Mouse (Mus musculus) forebrain, embryonic 10.5 days (tissue): ENCODE data around the gene 1700011L22Rik. TPM values are rescaled to one million over a fixed set of nuclear protein-coding genes. Genes with fewer than 3 reads are reported as not detected.

Experiments used
- DNase-seq: peaks from one replicate; pipeline ENCODE4 v3.0.0-alpha.2; 2017; ENCODE audit warnings: low spot score; ENCODE audit errors: extremely low spot score
- H3K27ac ChIP-seq: fragments of 300-500 bp; sonication (generic); 2 replicates; pipeline ENCODE4 v1.5.1; 2016; ENCODE audit warnings: mild to moderate bottlenecking
- H3K27me3 ChIP-seq: fragments of 300-500 bp; sonication (generic); 2 replicates; pipeline ENCODE4 v1.6.1; 2016; ENCODE audit warnings: mild to moderate bottlenecking; ENCODE audit not compliant: poor library complexity, severe bottlenecking
- H3K36me3 ChIP-seq: fragments of 300-500 bp; sonication (generic); replicated peaks from 2 replicates; pipeline ENCODE4 v1.6.1; 2016; ENCODE audit warnings: mild to moderate bottlenecking, moderate library complexity
- H3K4me1 ChIP-seq: fragments of 300-500 bp; sonication (generic); 2 replicates; pipeline ENCODE4 v1.6.1; 2016
- H3K4me3 ChIP-seq: fragments of 300-500 bp; sonication (generic); 2 replicates; pipeline ENCODE4 v1.5.1; 2016; ENCODE audit warnings: mild to moderate bottlenecking, moderate library complexity
- H3K9me3 ChIP-seq: fragments of 300-500 bp; sonication (generic); 2 replicates; pipeline ENCODE4 v1.6.1; 2016; ENCODE audit warnings: mild to moderate bottlenecking, moderate library complexity
- WGBS: fragments of 180-500 bp; shearing (Covaris S2); methylation state at CpG from one replicate; pipeline ENCODE4 v1.1.7; 2016; 5-methylcytosine and 5-hydroxymethylcytosine counted together
- polyA plus RNA-seq: library from polyadenylated mRNA; unstranded; fragments of >200 nt; fragmentation: Nextera tagmentation; extraction: Ambion mirVana; gene quantifications from 2 replicates; pipeline ENCODE4 v1.2.1, GENCODE M21; 2016

The 1700011L22Rik gene
- polyA plus RNA-seq, 1 experiment from 2014 or later, result not detected

DNA sequence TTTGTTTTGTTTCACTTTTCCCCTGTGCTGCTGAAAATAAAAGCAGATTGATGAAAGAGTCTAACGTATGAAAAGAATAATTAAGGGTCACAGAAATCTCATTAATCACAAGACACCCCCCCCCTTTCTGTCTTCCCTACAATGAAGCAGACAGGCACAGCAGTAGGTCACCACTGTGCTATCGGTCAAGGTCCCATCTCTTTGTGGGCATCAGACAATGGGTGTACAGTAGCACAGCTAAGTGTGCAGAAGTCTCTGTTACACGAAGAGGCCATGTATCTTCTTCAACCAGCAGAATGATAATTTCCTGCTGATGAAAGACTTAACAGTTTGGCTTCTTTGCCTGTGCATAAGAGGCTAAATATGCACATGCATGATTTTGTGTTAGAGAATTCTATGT, 49.7 kb downstream of the 1700011L22Rik start:
- no peak for DNase-seq
- no peak overlapping the region for H3K27ac ChIP-seq
- peaks cover 10% of the 10 kb centered on the region; the same call in 1 of the 2 replicates for H3K36me3 ChIP-seq
- H3K4me1 ChIP-seq, result peaks cover 9% of the 10 kb centered on the region
- WGBS, result 79% methylated on average over 3 of the region's 3 CpGs
- H3K27me3 ChIP-seq, result no peaks in the 10 kb centered on the region
- H3K4me3 ChIP-seq, result no peak overlapping the region
- no peaks in the 10 kb centered on the region for H3K9me3 ChIP-seq

DNA sequence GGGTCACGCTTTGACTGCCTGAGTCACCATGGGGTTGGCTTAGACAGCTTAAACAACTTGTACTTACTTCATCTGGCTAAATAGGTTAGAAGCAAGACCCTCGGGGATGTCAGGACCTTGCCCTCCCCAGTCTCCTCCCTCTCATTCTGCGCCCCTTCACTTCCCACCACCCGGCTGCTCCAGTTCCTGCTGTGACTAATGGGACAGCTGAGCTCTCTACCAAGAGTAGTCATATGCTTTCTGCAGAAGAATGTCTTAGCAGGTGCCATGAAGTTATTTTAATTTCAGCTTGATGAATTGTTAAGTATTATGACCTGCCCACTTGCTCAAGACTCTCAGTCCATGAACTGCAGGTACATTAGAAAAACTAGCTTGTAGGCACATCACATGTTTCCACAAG, 51.9 kb downstream of the 1700011L22Rik start:
- WGBS, result 80% methylated on average over 4 of the region's 4 CpGs
- Histone ChIP-seq H3K27me3 (no peaks in the 10 kb centered on the region), H3K9me3 (no peaks in the 10 kb centered on the region), H3K4me1 (peaks cover 6% of the 10 kb centered on the region), H3K36me3 (peaks cover 24% of the 10 kb centered on the region), H3K4me3 (no peak overlapping the region), H3K27ac (no peak overlapping the region)
- DNase-seq, result no peak

GRCm38 (mm10) chr8:79190071-79190470, 58.3 kb downstream of the 1700011L22Rik start:
- DNase-seq, result no peak
- WGBS, result 93% methylated on average over 10 of the region's 10 CpGs
- Histone ChIP-seq H3K27ac (no peak overlapping the region), H3K4me1 (no peaks in the 10 kb centered on the region), H3K4me3 (no peak overlapping the region), H3K27me3 (no peaks in the 10 kb centered on the region), H3K36me3 (peaks cover 83% of the 10 kb centered on the region), H3K9me3 (no peaks in the 10 kb centered on the region)

GRCm38 (mm10) chr8:79185488-79185887, 62.9 kb downstream of the 1700011L22Rik start:
- WGBS, result 87% methylated on average over 7 of the region's 7 CpGs

DNA sequence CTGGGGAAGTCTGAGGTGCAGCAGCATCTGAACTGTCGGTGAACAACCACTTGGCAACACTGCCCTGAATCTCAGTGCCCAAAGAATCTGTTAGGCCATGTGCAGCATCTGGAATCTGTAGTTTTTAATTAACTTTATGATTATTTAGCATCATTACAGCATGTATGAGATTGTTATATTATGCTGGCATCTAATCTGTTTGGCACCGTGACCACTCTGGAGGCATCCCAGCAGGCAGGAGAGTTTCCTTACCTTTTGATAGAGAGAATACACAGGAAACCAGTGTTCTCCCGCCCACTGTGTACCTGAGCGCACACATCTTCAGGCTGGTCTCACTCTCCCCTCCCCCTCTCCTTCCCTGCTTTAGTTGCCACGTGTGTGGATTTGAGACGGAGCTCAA, 68.7 kb downstream of the 1700011L22Rik start:
- no peaks in the 10 kb centered on the region for H3K9me3 ChIP-seq
- DNase-seq, result no peak
- no peaks in the 10 kb centered on the region for H3K27me3 ChIP-seq
- H3K4me3 ChIP-seq, result no peak overlapping the region
- peaks cover 88% of the 10 kb centered on the region for H3K36me3 ChIP-seq
- no peak overlapping the region for H3K27ac ChIP-seq
- H3K4me1 ChIP-seq, result peaks cover 10% of the 10 kb centered on the region
- WGBS, result 97% methylated on average over 6 of the region's 6 CpGs

More at GRCm38 (mm10) chr8:79185488-79185887, 62.9 kb downstream of the 1700011L22Rik start:
- no peak for DNase-seq
- Histone ChIP-seq H3K4me1 (no peaks in the 10 kb centered on the region), H3K4me3 (no peak overlapping the region), H3K9me3 (no peaks in the 10 kb centered on the region), H3K36me3 (peaks cover 99% of the 10 kb centered on the region), H3K27me3 (no peaks in the 10 kb centered on the region), H3K27ac (no peak overlapping the region)

DNA sequence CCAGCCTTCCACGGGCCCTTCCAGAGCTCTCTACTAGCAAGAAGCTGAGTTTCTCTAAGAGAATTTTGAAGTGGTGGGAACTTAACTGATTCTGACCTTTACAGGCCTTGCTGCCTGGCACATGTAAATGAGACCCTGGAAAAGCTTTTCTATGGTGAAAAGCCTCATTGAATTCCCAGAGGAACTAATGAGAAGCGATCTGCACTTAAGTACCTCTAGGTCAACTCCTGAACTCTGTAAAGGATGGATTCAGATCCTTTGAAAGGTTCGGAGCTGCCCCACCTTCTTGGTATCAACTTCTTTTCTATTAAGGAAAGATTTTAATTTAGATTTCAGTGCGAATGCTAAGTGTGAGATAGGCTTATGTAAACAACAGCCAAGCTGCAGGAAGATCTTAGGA, 72.4 kb downstream of the 1700011L22Rik start:
- 71% methylated on average over 4 of the region's 4 CpGs for WGBS
- no peaks in the 10 kb centered on the region for H3K27me3 ChIP-seq
- H3K36me3 ChIP-seq, result peaks cover 57% of the 10 kb centered on the region
- H3K9me3 ChIP-seq, result no peaks in the 10 kb centered on the region
- H3K4me1 ChIP-seq, result peaks cover 21% of the 10 kb centered on the region
- H3K27ac ChIP-seq, result no peak overlapping the region
- no peak overlapping the region for H3K4me3 ChIP-seq
- no peak for DNase-seq

DNA sequence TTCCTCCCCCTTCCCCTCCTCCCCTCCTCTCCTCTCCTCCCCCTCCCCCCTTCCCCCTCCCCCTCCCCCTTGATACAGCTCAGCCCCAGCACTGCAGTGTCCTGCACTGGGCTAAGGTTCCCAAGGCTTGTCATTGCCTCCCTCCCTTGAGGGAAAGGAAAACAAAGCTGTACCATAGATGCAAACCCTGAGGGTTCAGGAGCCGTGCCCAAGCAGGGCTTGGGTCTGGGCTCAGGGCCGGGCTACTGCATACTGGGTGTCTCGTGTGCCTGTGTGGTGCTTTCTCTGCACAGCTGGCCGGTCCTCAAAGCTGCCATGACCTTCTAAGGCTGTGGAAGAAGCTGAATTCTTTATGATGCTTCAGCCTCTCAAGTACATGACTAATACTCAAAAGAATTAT, 74.8 kb downstream of the 1700011L22Rik start:
- Histone ChIP-seq H3K4me1 (peaks cover 21% of the 10 kb centered on the region), H3K27me3 (no peaks in the 10 kb centered on the region), H3K36me3 (peaks cover 47% of the 10 kb centered on the region), H3K4me3 (no peak overlapping the region), H3K27ac (0 out of 2 replicates have a peak overlapping the region, but pooled peaks have one; percentile 31), H3K9me3 (no peaks in the 10 kb centered on the region)
- no peak for DNase-seq
- WGBS, result 87% methylated on average over 4 of the region's 4 CpGs

GRCm38 (mm10) chr8:79165276-79165675, 83.1 kb downstream of the 1700011L22Rik start:
- Histone ChIP-seq H3K36me3 (peaks cover 62% of the 10 kb centered on the region), H3K27me3 (no peaks in the 10 kb centered on the region), H3K27ac (no peak overlapping the region), H3K9me3 (no peaks in the 10 kb centered on the region), H3K4me1 (no peaks in the 10 kb centered on the region), H3K4me3 (no peak overlapping the region)
- 88% methylated on average over 3 of the region's 3 CpGs for WGBS
- DNase-seq, result no peak

DNA sequence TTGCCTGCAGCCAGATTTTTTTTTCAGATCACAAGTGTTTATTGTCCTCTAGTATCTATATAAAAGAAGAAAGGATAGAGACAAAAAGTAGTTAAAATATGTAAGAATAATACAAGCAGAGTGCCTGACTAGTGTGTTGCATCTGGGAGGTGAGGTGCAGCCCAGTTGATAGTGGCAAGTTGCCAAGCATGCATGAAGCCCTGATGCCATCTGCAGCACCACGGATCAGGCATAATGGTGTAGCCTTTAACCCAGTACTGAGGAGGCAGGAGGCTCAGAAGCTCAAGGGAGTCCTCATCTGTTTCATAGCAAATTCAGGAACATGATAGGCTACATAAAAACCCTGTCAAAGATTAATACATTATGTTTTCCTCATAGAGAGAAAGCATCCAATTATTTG, 84.0 kb downstream of the 1700011L22Rik start:
- no peaks in the 10 kb centered on the region for H3K9me3 ChIP-seq
- H3K36me3 ChIP-seq, result peaks cover 62% of the 10 kb centered on the region
- 82% methylated on average over 1 of the region's 1 CpGs for WGBS
- no peak for DNase-seq
- H3K4me3 ChIP-seq, result no peak overlapping the region
- no peaks in the 10 kb centered on the region for H3K27me3 ChIP-seq
- H3K27ac ChIP-seq, result no peak overlapping the region
- H3K4me1 ChIP-seq, result no peaks in the 10 kb centered on the region

GRCm38 (mm10) chr8:79162533-79163308, 85.6 kb downstream of the 1700011L22Rik start:
- Histone ChIP-seq H3K4me1 (peaks cover 6% of the 10 kb centered on the region), H3K27ac (no peak overlapping the region)
- no peak for DNase-seq

GRCm38 (mm10) chr8:79161172-79161778, 87.1 kb downstream of the 1700011L22Rik start:
- H3K36me3 ChIP-seq, result peaks cover 66% of the 10 kb centered on the region
- 89% methylated on average over 4 of the region's 4 CpGs for WGBS
- H3K4me1 ChIP-seq, result peaks cover 11% of the 10 kb centered on the region
- no peaks in the 10 kb centered on the region for H3K9me3 ChIP-seq
- DNase-seq, result no peak
- no peak overlapping the region for H3K4me3 ChIP-seq
- no peak overlapping the region for H3K27ac ChIP-seq
- no peaks in the 10 kb centered on the region for H3K27me3 ChIP-seq

More at GRCm38 (mm10) chr8:79162533-79163308, 85.6 kb downstream of the 1700011L22Rik start:
- Histone ChIP-seq H3K36me3 (peaks cover 62% of the 10 kb centered on the region), H3K27me3 (no peaks in the 10 kb centered on the region), H3K4me3 (no peak overlapping the region), H3K9me3 (no peaks in the 10 kb centered on the region)
- 83% methylated on average over 10 of the region's 10 CpGs for WGBS
